Mouse (Mus musculus): ENCODE measurements at regions not wholly inside any gene's neighbourhood (a gene's known extent, or its start where the extent isn't known, plus 50 kb on each side); places are given as distances from the start of the nearest gene placed in this dataset.

DNA sequence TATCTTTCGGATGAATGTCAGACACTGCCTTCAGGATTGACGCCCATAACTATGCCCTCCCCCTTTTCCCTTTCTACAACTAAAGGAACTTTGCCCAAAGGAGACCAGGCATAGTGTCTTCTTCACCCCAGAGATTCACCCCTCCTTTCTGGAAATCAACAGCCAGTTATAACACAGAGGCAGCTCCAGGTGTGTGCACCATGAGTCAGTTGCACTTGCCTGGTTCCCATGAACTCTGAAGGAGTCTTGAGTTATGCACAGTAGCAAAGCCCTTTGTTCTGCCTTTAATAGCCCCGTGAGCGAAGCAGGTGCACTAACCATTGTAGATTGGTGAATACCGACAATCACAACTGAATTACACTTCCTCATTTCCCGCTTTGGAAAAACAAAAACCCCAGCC is 94.5 kb upstream of the Paip1 start:
- H3K4me2 ChIP-seq = no peak overlapping the region
- peaks cover 13% of the 10 kb centered on the region for H3K36me3 ChIP-seq
- no peaks in the 10 kb centered on the region for H3K4me1 ChIP-seq
- H3K4me3 ChIP-seq (replicated peaks) = no peak overlapping the region
- H3K27ac ChIP-seq (replicated peaks) = no peak overlapping the region
- no peak for ATAC-seq (ENCODE audit: low FRiP score)
- 67% methylated on average over 6 of the region's 6 CpGs for WGBS
- H3K27me3 ChIP-seq (replicated peaks) = no peaks in the 10 kb centered on the region
- no peaks in the 10 kb centered on the region for H3K9me3 ChIP-seq (replicated peaks)
- no peak overlapping the region for H3K9ac ChIP-seq (replicated peaks)

DNA sequence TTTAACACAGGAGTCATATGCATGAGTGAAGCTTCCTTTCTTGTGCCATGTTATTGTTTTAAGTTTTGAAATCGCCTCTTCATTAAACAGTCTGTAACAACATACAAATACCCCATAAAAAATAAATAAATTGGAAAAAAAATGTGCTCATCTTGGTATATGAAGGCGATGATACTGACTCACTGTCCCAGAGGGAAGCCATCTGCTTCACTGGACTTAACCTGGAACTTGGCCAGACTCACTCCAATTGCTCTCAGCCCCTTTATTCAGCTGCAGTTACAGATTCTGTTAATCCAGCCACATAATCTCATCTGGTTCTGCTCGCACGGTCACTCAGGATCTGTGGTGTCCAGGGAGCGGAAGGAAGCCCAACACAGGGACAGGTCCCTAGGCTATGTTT is 90.5 kb upstream of the Paip1 start:
- Histone ChIP-seq H3K9ac (replicated peaks) (no peak overlapping the region), H3K27ac (replicated peaks) (no peak overlapping the region), H3K4me2 (no peak overlapping the region), H3K27me3 (replicated peaks) (no peaks in the 10 kb centered on the region), H3K4me3 (replicated peaks) (no peak overlapping the region), H3K36me3 (peaks cover 13% of the 10 kb centered on the region), H3K4me1 (no peaks in the 10 kb centered on the region), H3K9me3 (replicated peaks) (no peaks in the 10 kb centered on the region)
- no peak for ATAC-seq (ENCODE audit: low FRiP score)
- 89% methylated on average over 5 of the region's 5 CpGs for WGBS

DNA sequence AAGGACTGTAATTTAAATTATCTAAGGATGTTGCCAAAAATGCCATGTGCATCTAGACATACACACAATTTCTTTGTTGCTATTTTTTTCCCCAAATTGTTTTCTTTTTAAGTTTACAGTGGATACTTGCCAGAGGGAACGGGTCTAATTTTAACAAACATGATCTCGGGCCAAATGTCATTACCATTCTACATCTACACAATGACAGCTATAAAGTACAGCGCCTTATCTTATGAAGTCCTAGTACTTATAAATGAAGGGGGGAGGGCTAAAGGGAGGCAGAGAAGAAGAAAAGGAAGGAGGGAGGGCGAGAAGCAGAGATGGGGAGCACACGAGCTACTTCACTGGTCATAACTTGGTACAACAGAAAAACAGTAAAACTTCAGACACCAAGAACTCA is 89.4 kb upstream of the Paip1 start:
- H3K27me3 ChIP-seq (replicated peaks) = no peaks in the 10 kb centered on the region
- H3K9me3 ChIP-seq (replicated peaks) = no peaks in the 10 kb centered on the region
- 77% methylated on average over 5 of the region's 5 CpGs for WGBS
- H3K4me1 ChIP-seq = no peaks in the 10 kb centered on the region
- H3K4me3 ChIP-seq (replicated peaks) = no peak overlapping the region
- no peak overlapping the region for H3K9ac ChIP-seq (replicated peaks)
- peaks cover 13% of the 10 kb centered on the region for H3K36me3 ChIP-seq
- no peak overlapping the region for H3K4me2 ChIP-seq
- H3K27ac ChIP-seq (replicated peaks) = no peak overlapping the region
- no peak for ATAC-seq (ENCODE audit: low FRiP score)

DNA sequence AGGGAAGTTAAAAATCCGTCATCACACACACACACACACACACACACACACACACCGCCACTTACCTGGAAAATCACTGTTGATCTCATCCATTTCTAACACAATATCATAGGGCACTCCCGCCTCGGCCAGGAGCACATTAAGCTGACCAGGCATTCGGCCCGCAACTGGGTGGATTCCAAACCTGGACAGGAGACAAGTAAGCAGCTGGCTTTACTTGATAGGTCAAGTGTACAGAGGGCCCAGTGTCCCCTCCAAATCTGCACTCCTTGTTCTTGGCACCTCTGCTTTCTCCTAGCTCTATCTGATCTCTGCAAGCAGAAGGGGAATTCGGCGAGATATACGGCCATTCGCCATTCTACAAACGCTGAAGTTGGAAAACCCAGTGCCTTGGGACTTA is 88.6 kb upstream of the Paip1 start:
- WGBS = 97% methylated on average over 11 of the region's 11 CpGs
- Histone ChIP-seq H3K4me3 (replicated peaks) (no peak overlapping the region), H3K27ac (replicated peaks) (no peak overlapping the region), H3K4me1 (no peaks in the 10 kb centered on the region), H3K9me3 (replicated peaks) (no peaks in the 10 kb centered on the region), H3K36me3 (peaks cover 12% of the 10 kb centered on the region), H3K27me3 (replicated peaks) (no peaks in the 10 kb centered on the region), H3K4me2 (no peak overlapping the region), H3K9ac (replicated peaks) (no peak overlapping the region)
- no peak for ATAC-seq (ENCODE audit: low FRiP score)

DNA sequence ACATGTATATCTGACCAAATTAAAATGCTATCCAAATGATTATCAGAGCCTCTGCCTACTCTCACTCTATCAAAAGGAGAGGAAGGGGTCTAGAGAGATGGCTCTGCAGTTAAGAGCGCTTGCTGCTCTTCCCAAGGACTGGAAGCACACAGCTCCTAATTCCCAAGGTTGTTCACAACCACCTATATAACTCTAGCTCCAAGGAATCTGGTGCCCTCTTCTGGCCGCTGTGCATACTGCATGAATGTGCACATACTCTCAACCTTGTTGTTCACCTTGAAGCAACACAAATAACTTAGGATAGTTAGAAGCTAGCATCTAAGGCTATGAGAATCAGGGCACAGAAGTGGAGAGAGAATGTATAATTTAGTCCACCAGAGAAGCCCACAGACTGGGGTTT is 86.6 kb upstream of the Paip1 start:
- no peak for ATAC-seq (ENCODE audit: low FRiP score)
- 0 out of 2 replicates have a peak, but pooled peaks cover 3% of the 10 kb centered on the region for H3K36me3 ChIP-seq
- H3K4me2 ChIP-seq = no peak overlapping the region
- no peak overlapping the region for H3K9ac ChIP-seq (replicated peaks)
- H3K4me3 ChIP-seq (replicated peaks) = no peak overlapping the region
- no peak overlapping the region for H3K27ac ChIP-seq (replicated peaks)
- WGBS = 37% methylated on average over 2 of the region's 2 CpGs
- no peaks in the 10 kb centered on the region for H3K9me3 ChIP-seq (replicated peaks)
- H3K4me1 ChIP-seq = no peaks in the 10 kb centered on the region
- no peaks in the 10 kb centered on the region for H3K27me3 ChIP-seq (replicated peaks)

DNA sequence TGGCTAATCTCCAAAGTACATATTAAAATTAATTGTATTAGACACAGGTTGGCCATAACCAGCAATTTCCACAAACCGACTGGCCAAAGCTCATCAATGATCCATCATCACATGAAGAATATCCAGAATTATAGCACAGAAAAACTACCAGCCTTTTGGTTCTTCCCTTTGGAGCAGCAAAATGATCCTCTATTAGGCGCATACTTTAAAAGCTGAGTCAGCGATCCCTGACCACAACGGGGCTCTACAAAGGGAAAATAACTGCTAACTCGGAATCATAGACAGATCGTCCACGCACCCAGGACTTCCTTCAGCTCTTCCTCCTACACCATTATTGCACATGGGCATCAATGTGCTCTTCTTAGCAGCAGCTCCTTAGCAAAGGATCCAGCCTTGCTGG is 85.6 kb upstream of the Paip1 start:
- no peak overlapping the region for H3K4me3 ChIP-seq (replicated peaks)
- no peaks in the 10 kb centered on the region for H3K27me3 ChIP-seq (replicated peaks)
- H3K9me3 ChIP-seq (replicated peaks) = no peaks in the 10 kb centered on the region
- ATAC-seq (ENCODE audit: low FRiP score) = no peak
- no peak overlapping the region for H3K4me2 ChIP-seq
- no peak overlapping the region for H3K9ac ChIP-seq (replicated peaks)
- H3K4me1 ChIP-seq = no peaks in the 10 kb centered on the region
- no peaks in the 10 kb centered on the region for H3K36me3 ChIP-seq
- 90% methylated on average over 7 of the region's 7 CpGs for WGBS
- no peak overlapping the region for H3K27ac ChIP-seq (replicated peaks)

DNA sequence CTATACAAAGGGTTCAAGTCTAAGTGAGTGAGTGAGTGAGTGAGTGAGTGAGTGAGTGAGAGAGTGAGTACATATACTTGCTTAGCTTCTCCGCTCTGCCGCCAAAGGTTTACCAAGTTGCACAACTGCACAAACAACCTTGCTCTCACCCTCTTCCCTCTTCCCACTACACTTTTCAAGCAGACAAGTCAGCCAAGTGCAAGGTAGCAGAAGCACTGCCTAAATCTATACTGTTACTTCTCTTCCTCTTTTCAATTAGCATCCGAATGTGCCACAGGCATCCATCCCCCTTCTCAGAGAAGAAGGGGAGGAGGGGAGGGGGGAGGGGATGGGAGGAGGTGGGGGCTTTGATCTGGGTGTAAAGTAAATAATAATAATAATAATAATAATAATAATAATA is 80.4 kb upstream of the Paip1 start:
- H3K4me3 ChIP-seq (replicated peaks) = no peak overlapping the region
- no peak overlapping the region for H3K27ac ChIP-seq (replicated peaks)
- H3K36me3 ChIP-seq = peaks cover 6% of the 10 kb centered on the region; the same call in 1 of the 2 replicates
- no peaks in the 10 kb centered on the region for H3K4me1 ChIP-seq
- H3K4me2 ChIP-seq = no peak overlapping the region
- WGBS = 82% methylated on average over 3 of the region's 3 CpGs
- no peaks in the 10 kb centered on the region for H3K9me3 ChIP-seq (replicated peaks)
- no peak for ATAC-seq (ENCODE audit: low FRiP score)
- no peaks in the 10 kb centered on the region for H3K27me3 ChIP-seq (replicated peaks)
- no peak overlapping the region for H3K9ac ChIP-seq (replicated peaks)

DNA sequence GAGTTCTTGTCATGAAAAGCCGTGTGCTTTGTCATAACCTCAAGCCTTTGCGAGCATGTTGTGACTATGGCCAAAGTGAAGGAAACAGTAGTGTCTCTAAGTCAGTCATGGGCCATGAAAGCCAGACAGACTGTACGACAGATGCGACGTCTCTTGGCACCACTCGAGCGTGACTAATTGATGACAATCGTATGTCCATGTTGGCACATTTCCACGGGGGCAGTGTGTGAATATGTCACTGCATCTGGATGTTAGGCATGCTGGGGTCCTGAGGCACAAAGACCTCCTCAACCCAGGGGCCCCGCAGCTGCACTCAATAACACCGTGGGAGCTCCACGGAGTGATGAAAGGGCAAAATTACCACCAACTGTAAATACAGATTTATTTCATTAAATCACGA is 77.1 kb upstream of the Paip1 start:
- Histone ChIP-seq H3K4me3 (replicated peaks) (no peak overlapping the region), H3K36me3 (peaks cover 30% of the 10 kb centered on the region), H3K9ac (replicated peaks) (no peak overlapping the region), H3K4me2 (no peak overlapping the region), H3K9me3 (replicated peaks) (no peaks in the 10 kb centered on the region), H3K4me1 (no peaks in the 10 kb centered on the region), H3K27me3 (replicated peaks) (no peaks in the 10 kb centered on the region), H3K27ac (replicated peaks) (no peak overlapping the region)
- WGBS = 27% methylated on average over 13 of the region's 13 CpGs
- ATAC-seq (ENCODE audit: low FRiP score) = peak; percentile 38; the same call in 1 of the 2 replicates

DNA sequence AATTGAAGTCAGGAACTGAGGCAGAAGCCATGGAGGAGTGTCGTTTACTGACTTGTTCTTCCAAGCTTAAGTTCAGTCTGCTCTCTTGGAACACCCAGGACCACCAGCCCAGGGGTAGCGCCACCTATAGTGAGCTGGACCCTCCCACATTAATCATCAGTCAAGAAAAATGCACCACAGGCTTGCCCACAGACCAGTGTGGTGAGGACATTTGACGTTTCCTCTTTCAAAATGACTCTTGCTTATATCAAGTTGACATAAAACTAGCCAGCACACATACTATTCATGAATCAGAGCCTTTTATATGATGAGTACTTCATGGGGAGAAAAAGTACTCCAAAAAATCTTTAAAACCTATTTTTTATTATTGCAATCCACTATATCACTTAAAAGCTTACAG is 69.7 kb upstream of the Paip1 start:
- H3K9ac ChIP-seq (replicated peaks) = no peak overlapping the region
- H3K4me3 ChIP-seq (replicated peaks) = no peak overlapping the region
- H3K27ac ChIP-seq (replicated peaks) = no peak overlapping the region
- no peak overlapping the region for H3K4me2 ChIP-seq
- no peaks in the 10 kb centered on the region for H3K9me3 ChIP-seq (replicated peaks)
- 74% methylated on average over 3 of the region's 3 CpGs for WGBS
- ATAC-seq (ENCODE audit: low FRiP score) = no peak
- no peaks in the 10 kb centered on the region for H3K27me3 ChIP-seq (replicated peaks)
- H3K4me1 ChIP-seq = no peaks in the 10 kb centered on the region
- H3K36me3 ChIP-seq = peaks cover 36% of the 10 kb centered on the region

DNA sequence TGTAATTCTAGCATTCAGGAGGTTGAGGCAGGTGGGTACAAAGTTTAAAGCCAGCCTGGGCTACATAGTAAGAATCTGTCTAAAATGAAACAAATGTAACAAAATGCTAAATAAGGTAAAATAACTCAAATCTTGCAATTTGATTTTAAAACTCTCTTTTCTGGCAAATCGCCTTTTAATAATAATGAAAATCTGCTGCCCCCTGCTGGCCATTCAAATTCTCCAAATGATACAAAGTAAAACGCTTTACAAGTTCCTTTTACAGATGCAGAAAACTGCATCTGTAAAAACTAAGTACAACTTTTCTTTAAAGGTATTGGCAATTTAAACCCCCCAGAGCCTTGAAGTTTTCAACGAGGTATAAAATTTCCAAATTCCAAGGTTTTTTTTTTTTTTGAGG is 65.0 kb upstream of the Paip1 start:
- H3K9ac ChIP-seq (replicated peaks) = no peak overlapping the region
- H3K27me3 ChIP-seq (replicated peaks) = no peaks in the 10 kb centered on the region
- 64% methylated on average over 3 of the region's 3 CpGs for WGBS
- no peak overlapping the region for H3K4me3 ChIP-seq (replicated peaks)
- H3K36me3 ChIP-seq = peaks cover 20% of the 10 kb centered on the region
- no peak for ATAC-seq (ENCODE audit: low FRiP score)
- no peak overlapping the region for H3K27ac ChIP-seq (replicated peaks)
- no peaks in the 10 kb centered on the region for H3K4me1 ChIP-seq
- no peaks in the 10 kb centered on the region for H3K9me3 ChIP-seq (replicated peaks)
- no peak overlapping the region for H3K4me2 ChIP-seq

DNA sequence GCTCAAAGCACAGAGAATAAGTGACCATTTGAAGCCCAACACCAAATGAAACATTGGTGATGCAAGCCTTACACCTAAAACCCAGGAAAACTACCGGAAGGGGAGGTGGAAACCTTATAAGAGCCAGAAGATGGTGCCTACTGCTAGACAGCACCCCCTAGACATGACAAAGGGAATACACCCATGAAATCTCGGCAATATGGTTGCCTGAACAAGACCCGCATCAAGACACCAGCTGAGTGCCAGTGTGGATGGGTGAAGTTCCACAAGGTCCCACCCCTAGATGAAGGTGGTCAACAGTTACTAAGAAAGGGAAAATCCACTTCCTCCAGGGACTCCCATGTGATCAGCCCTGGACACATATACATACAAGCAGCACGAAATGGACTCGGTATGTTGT is 64.2 kb upstream of the Paip1 start:
- H3K9me3 ChIP-seq (replicated peaks) = no peaks in the 10 kb centered on the region
- peaks cover 22% of the 10 kb centered on the region for H3K36me3 ChIP-seq
- 90% methylated on average over 5 of the region's 5 CpGs for WGBS
- H3K4me1 ChIP-seq = no peaks in the 10 kb centered on the region
- H3K4me3 ChIP-seq (replicated peaks) = no peak overlapping the region
- no peak for ATAC-seq (ENCODE audit: low FRiP score)
- H3K27ac ChIP-seq (replicated peaks) = no peak overlapping the region
- H3K4me2 ChIP-seq = no peak overlapping the region
- no peak overlapping the region for H3K9ac ChIP-seq (replicated peaks)
- H3K27me3 ChIP-seq (replicated peaks) = no peaks in the 10 kb centered on the region

DNA sequence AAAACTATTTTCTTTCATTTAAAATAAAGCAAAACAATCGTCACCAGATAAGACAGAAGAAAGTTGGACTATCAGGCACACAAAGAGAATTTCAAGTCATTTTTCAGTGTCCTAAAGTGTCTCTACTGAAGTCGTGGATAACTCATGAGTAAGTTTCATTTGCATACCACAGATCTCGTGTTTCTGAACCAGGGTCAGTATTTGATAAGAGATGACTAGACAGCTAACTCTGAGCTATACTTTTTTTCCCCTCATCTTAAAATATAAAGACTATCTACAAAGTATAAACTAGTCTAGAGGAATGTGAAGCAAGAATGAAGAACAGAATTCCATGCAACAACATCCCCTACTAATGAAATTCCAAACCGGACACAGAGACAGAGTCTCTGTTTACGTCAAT is 60.9 kb upstream of the Paip1 start:
- Histone ChIP-seq H3K27me3 (replicated peaks) (no peaks in the 10 kb centered on the region), H3K4me1 (no peaks in the 10 kb centered on the region), H3K4me2 (no peak overlapping the region), H3K27ac (replicated peaks) (no peak overlapping the region), H3K9ac (replicated peaks) (no peak overlapping the region), H3K9me3 (replicated peaks) (no peaks in the 10 kb centered on the region), H3K36me3 (peaks cover 28% of the 10 kb centered on the region; the same call in 1 of the 2 replicates), H3K4me3 (replicated peaks) (no peak overlapping the region)
- WGBS = 92% methylated on average over 5 of the region's 5 CpGs
- ATAC-seq (ENCODE audit: low FRiP score) = no peak

DNA sequence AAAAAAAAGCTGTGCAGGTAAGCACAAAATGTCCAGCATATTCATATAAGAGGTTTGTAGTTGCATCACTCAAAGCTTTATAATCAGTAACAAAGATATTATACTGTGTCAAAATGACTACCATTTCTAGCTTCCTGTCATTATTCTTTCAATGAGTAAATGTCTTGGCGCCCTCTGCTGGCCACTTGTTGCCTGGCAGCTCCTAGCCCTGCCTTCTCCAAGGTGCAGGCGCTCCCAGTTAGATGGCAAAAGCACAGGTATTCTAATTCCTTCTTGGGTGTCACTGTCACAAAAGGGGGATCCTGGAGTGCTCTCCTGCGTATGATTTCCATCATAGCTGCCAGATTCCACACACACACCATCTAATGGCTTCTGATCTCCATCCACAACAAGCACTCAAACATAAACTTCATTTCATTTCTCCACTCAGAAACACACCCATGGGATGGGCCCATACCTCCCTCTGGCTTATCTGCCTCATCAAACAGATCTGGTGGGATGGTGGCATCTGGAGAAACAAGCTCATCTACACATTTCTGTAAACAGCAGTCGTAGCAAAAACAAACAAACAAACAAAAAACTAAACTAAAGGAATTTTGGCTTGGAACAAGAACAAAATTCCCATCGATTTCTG is 49.9 kb upstream of the Paip1 start:
- H3K27me3 ChIP-seq (replicated peaks) = no peaks in the 10 kb centered on the region
- H3K36me3 ChIP-seq = peaks cover 29% of the 10 kb centered on the region
- no peak overlapping the region for H3K27ac ChIP-seq (replicated peaks)
- WGBS = 54% methylated on average over 5 of the region's 5 CpGs
- no peaks in the 10 kb centered on the region for H3K9me3 ChIP-seq (replicated peaks)
- no peak overlapping the region for H3K9ac ChIP-seq (replicated peaks)
- H3K4me3 ChIP-seq (replicated peaks) = no peak overlapping the region
- H3K4me2 ChIP-seq = no peak overlapping the region
- no peak for ATAC-seq (ENCODE audit: low FRiP score)
- H3K4me1 ChIP-seq = no peaks in the 10 kb centered on the region
